Comparison of ENCODE assay signal across 7 mouse cellular contexts in genomic region chr3:52974674-52975556, GRCm38 (mm10). TPM values are rescaled to one million over a fixed set of nuclear protein-coding genes. Genes with fewer than 3 reads are reported as not detected.
DNase-seq lines count a peak whose midpoint lies in the region; ATAC-seq and TF ChIP-seq lines count a peak whose summit lies in the region.

No protein-coding gene starts in this region.

- H3K4me3 ChIP-seq in gastrocnemius, adult 2 months = no peak overlapping the region
- H3K4me3 ChIP-seq in hindbrain, postnatal 0 days (ENCODE audit: low read length) = no peak overlapping the region
- no peak overlapping the region for H3K4me3 ChIP-seq in midbrain, embryonic 12.5 days

- H3K9ac ChIP-seq in hindbrain, postnatal 0 days (replicated peaks; ENCODE audit: low read length) = no peak overlapping the region
- no peak overlapping the region for H3K9ac ChIP-seq in midbrain, embryonic 12.5 days (replicated peaks)

- ATAC-seq in activated CD4-positive, CD25-positive, alpha-beta regulatory T cell, adult 4 months = peak; percentile 82
- ATAC-seq in hindbrain, postnatal 0 days = peak; percentile 80
- ATAC-seq in midbrain, embryonic 12.5 days (ENCODE audit: low FRiP score, low read depth) = peak; percentile 49; the same call in 1 of the 2 replicates

- no peaks in the 10 kb centered on the region for H3K9me3 ChIP-seq in hindbrain, postnatal 0 days (ENCODE audit: low read length)
- no peaks in the 10 kb centered on the region for H3K9me3 ChIP-seq in midbrain, embryonic 12.5 days

- H3K4me2 ChIP-seq in hindbrain, postnatal 0 days (ENCODE audit: low read depth, low read length) = no peak overlapping the region
- H3K4me2 ChIP-seq in midbrain, embryonic 12.5 days (replicated peaks) = no peak overlapping the region

- 40% methylated on average over 15 of the region's 15 CpGs for WGBS in hindbrain, postnatal 0 days
- 54% methylated on average over 15 of the region's 15 CpGs for WGBS in midbrain, embryonic 12.5 days

- H3K27ac ChIP-seq in gastrocnemius, adult 2 months = peak overlapping the region; percentile 35; the same call in 1 of the 2 replicates
- H3K27ac ChIP-seq in hindbrain, postnatal 0 days = no peak overlapping the region
- H3K27ac ChIP-seq in midbrain, embryonic 12.5 days (replicated peaks) = no peak overlapping the region

- intact Hi-C loops in gastrocnemius, adult 2 months (cut with DNase I) = loop anchor here (2.0 to 10.0 kb wide), 2 partner anchors 130 to 714 kb away; no protein-coding TSS in a partner anchor
- intact Hi-C loops in left cerebral cortex, postnatal 36 days (cut with DNase I) = loop anchor here (5.0 kb wide), 1 partner anchor 718 kb away; no protein-coding TSS in a partner anchor

- peak; percentile 89 to 93 for DNase-seq in cerebellum, postnatal 14 days
- peak; percentile 90 for DNase-seq in gastrocnemius, adult 2 months
- DNase-seq in hindbrain, postnatal 0 days (ENCODE audit: low spot score) = peak; percentile 84
- peak; percentile 65 to 74 for DNase-seq in left cerebral cortex, postnatal 36 days (ENCODE audit: low spot score in 2 of 2)
- peak; percentile 42 to 80 for DNase-seq in spleen, adult 18-20 months

- no peaks in the 10 kb centered on the region for H3K36me3 ChIP-seq in hindbrain, postnatal 0 days (ENCODE audit: insufficient read depth, low read length)
- H3K36me3 ChIP-seq in midbrain, embryonic 12.5 days = no peaks in the 10 kb centered on the region

- no peaks in the 10 kb centered on the region for H3K4me1 ChIP-seq in hindbrain, postnatal 0 days (ENCODE audit: insufficient read depth, low read length)
- no peaks in the 10 kb centered on the region for H3K4me1 ChIP-seq in midbrain, embryonic 12.5 days

- TF ChIP-seq CTCF in gastrocnemius, adult 2 months (IDR thresholded peaks at IDR 0.05) = peak; percentile 85
- peak; percentile 86 for TF ChIP-seq CTCF in hindbrain, postnatal 0 days (IDR thresholded peaks at IDR 0.05; ENCODE audit: low read depth)

- H3K27me3 ChIP-seq in hindbrain, postnatal 0 days (ENCODE audit: insufficient read depth, low read length) = no peaks in the 10 kb centered on the region
- peaks cover 10% of the 10 kb centered on the region for H3K27me3 ChIP-seq in midbrain, embryonic 12.5 days

RNA-seq across cellular contexts. Expression of gene Cog6, which starts 42.1 kb away (rescaled TPM):
- 10 to 100 TPM; 17.4 to 19.5 TPM for polyA plus RNA-seq in activated CD4-positive, CD25-positive, alpha-beta regulatory T cell, adult 4 months (2017; shearing (Covaris generic))
- total RNA-seq in gastrocnemius, adult 2 months (2021) = 10 to 100 TPM; 42.1 to 45.1 TPM
- total RNA-seq in hindbrain, postnatal 0 days (2014; rRNA removed) = 23.6 and 28.0 TPM in 2 replicates
- polyA plus RNA-seq in hindbrain, postnatal 0 days (2015; fragmentation: Nextera tagmentation; extraction: Ambion mirVana) = 24.8 and 27.6 TPM in 2 replicates
- 10 to 100 TPM; 35.7 to 43.9 TPM for total RNA-seq in left cerebral cortex, postnatal 36 days (2021)
- 58.6 and 58.7 TPM in 2 replicates for polyA plus RNA-seq in midbrain, embryonic 12.5 days (2016; fragmentation: Nextera tagmentation; extraction: Ambion mirVana)
